Mouse (Mus musculus): ENCODE data around the gene Gm10721. TPM values are rescaled to one million over a fixed set of nuclear protein-coding genes. Genes with fewer than 3 reads are reported as not detected.
A peak's percentile ranks its signal among the peaks of the same experiment; 100 is the strongest.
"Not testable (repeated sequence)": the region's sequence is repeated elsewhere in the genome, so short reads cannot be mapped to it uniquely, and the experiment has no call there.

Gm10721 gene
- polyA plus RNA-seq, 1 experiment from 2014 or later, result not detected

DNA sequence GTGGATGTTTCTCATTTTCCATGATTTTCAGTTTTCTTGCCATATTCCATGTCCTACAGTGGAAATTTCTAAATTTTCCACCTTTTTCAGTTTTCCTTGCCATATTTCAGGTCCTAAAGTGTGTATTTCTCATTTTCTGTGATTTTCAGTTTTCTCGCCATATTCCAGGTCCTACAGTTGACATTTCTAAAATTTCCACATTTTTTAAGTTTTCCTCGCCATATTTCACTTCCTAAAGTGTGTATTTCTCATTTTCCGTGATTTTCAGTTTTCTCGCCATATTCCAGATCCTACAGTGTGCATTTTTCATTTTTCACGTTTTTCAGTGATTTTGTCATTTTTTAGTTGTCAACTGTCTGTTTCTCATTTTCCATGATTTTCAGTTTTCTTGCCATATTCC, 3.6 kb upstream of the Gm10721 start:
- not testable (repeated sequence) for H3K27me3 ChIP-seq (ENCODE audit: control insufficient read depth, insufficient read depth, low read length); H3K9ac ChIP-seq (ENCODE audit: low read depth, low read length); H3K9me3 ChIP-seq (replicated peaks; ENCODE audit: control insufficient read depth, low read length); H3K4me1 ChIP-seq (ENCODE audit: control insufficient read depth, insufficient read depth, low read length); H3K36me3 ChIP-seq (ENCODE audit: control insufficient read depth, insufficient read depth, low read length); H3K4me3 ChIP-seq (ENCODE audit: low read depth, low read length); H3K27ac ChIP-seq (ENCODE audit: low read depth, low read length); H3K4me2 ChIP-seq
- peak; percentile 55 for ATAC-seq (replicated peaks; ENCODE audit: insufficient number of reproducible peaks, low FRiP score, low TSS enrichment)
- WGBS (ENCODE audit: insufficient replicate concordance), result no CpG with 5 or more reads among the region's 5 CpGs

DNA sequence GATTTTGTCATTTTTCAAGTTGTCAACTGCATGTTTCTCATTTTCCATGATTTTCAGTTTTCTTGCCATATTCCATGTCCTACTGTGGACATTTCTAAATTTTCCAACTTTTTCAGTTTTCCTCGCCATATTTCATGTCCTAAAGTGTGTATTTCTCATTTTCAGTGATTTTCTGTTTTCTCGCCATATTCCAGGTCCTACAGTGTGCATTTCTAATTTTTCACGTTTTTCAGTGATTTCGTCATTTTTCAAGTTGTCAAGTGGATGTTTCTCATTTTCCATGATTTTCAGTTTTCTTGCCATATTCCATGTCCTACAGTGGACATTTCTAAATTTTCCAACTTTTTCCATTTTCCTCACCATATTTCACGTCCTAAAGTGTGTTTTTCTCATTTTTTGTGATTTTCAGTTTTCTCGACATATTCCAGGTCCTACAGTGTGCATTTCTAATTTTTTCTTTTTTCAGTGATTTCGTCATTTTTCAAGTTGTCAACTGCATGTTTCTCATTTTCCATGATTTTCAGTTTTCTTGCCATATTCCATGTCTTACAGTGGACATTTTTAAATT, 802 bp upstream of the Gm10721 start:
- not testable (repeated sequence) for H3K9me3 ChIP-seq (replicated peaks; ENCODE audit: control insufficient read depth, low read length); H3K27me3 ChIP-seq (ENCODE audit: control insufficient read depth, insufficient read depth, low read length); H3K27ac ChIP-seq (ENCODE audit: low read depth, low read length); H3K4me1 ChIP-seq (ENCODE audit: control insufficient read depth, insufficient read depth, low read length); H3K4me3 ChIP-seq (ENCODE audit: low read depth, low read length); H3K9ac ChIP-seq (ENCODE audit: low read depth, low read length); H3K4me2 ChIP-seq; H3K36me3 ChIP-seq (ENCODE audit: control insufficient read depth, insufficient read depth, low read length)
- WGBS (ENCODE audit: insufficient replicate concordance), result 86% methylated on average over 2 of the region's 7 CpGs
- 0 out of 2 replicates have a peak, but pooled peaks have one; percentile 8 for ATAC-seq (replicated peaks; ENCODE audit: insufficient number of reproducible peaks, low FRiP score, low TSS enrichment)

DNA sequence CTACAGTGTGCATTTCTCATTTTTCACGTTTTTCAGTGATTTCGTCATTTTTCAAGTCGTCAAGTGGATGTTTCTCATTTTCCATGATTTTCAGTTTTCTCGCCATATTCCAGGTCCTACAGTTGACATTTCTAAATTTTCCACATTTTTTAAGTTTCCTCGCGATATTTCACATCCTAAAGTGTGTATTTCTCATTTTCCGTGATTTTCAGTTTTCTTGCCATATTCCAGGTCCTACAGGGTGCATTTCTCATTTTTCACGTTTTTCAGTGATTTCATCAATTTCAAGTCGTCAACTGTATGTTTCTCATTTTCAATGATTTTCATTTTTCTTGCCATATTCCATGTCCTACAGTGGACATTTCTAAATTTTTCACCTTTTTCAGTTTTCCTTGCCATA, 2.4 kb downstream of the Gm10721 start, which contains the start of gene Gm10720:
Gene Gm10720, plus strand, starts transcription at position 301 of the 400 bp plus-strand sequence.
- WGBS (ENCODE audit: insufficient replicate concordance), result 55% methylated on average over 4 of the region's 9 CpGs
- H3K36me3 ChIP-seq (ENCODE audit: control insufficient read depth, insufficient read depth, low read length); H3K27ac ChIP-seq (ENCODE audit: low read depth, low read length); ATAC-seq (replicated peaks; ENCODE audit: insufficient number of reproducible peaks, low FRiP score, low TSS enrichment); H3K4me2 ChIP-seq; H3K27me3 ChIP-seq (ENCODE audit: control insufficient read depth, insufficient read depth, low read length); H3K4me1 ChIP-seq (ENCODE audit: control insufficient read depth, insufficient read depth, low read length); H3K9ac ChIP-seq (ENCODE audit: low read depth, low read length); H3K9me3 ChIP-seq (replicated peaks; ENCODE audit: control insufficient read depth, low read length); H3K4me3 ChIP-seq (ENCODE audit: low read depth, low read length): not testable (repeated sequence)

DNA sequence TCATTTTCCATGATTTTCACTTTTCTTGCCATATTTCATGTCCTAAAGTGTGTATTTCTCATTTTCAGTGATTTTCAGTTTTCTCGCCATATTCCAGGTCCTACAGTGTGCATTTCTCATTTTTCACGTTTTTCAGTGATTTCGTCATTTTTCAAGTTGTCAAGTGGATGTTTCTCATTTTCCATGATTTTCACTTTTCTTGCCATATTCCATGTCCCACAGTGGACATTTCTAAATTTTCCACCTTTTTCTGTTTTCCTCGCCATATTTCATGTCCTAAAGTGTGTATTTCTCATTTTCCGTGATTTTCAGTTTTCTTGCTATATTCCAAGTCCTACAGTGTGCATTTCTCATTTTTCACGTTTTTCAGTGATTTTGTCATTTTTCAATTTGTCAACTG, 3.0 kb downstream of the Gm10721 start:
- not testable (repeated sequence) for H3K36me3 ChIP-seq (ENCODE audit: control insufficient read depth, insufficient read depth, low read length); H3K9ac ChIP-seq (ENCODE audit: low read depth, low read length); H3K27ac ChIP-seq (ENCODE audit: low read depth, low read length); H3K27me3 ChIP-seq (ENCODE audit: control insufficient read depth, insufficient read depth, low read length); ATAC-seq (replicated peaks; ENCODE audit: insufficient number of reproducible peaks, low FRiP score, low TSS enrichment); H3K4me3 ChIP-seq (ENCODE audit: low read depth, low read length); H3K4me1 ChIP-seq (ENCODE audit: control insufficient read depth, insufficient read depth, low read length); H3K4me2 ChIP-seq; H3K9me3 ChIP-seq (replicated peaks; ENCODE audit: control insufficient read depth, low read length)
- 64% methylated on average over 4 of the region's 6 CpGs for WGBS (ENCODE audit: insufficient replicate concordance)

DNA sequence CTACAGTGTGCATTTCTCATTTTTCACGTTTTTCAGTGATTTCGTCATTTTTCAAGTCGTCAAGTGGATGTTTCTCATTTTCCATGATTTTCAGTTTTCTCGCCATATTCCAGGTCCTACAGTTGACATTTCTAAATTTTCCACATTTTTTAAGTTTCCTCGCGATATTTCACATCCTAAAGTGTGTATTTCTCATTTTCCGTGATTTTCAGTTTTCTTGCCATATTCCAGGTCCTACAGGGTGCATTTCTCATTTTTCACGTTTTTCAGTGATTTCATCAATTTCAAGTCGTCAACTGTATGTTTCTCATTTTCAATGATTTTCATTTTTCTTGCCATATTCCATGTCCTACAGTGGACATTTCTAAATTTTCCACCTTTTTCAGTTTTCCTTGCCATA, 4.2 kb downstream of the Gm10721 start, which contains the start of gene Gm10719:
Gene Gm10719, plus strand, starts transcription at position 301 of the 400 bp plus-strand sequence.
- H3K9me3 ChIP-seq (replicated peaks; ENCODE audit: control insufficient read depth, low read length); ATAC-seq (replicated peaks; ENCODE audit: insufficient number of reproducible peaks, low FRiP score, low TSS enrichment); H3K4me2 ChIP-seq; H3K27ac ChIP-seq (ENCODE audit: low read depth, low read length); H3K27me3 ChIP-seq (ENCODE audit: control insufficient read depth, insufficient read depth, low read length); H3K4me1 ChIP-seq (ENCODE audit: control insufficient read depth, insufficient read depth, low read length); H3K4me3 ChIP-seq (ENCODE audit: low read depth, low read length); H3K9ac ChIP-seq (ENCODE audit: low read depth, low read length); H3K36me3 ChIP-seq (ENCODE audit: control insufficient read depth, insufficient read depth, low read length): not testable (repeated sequence)
- WGBS (ENCODE audit: insufficient replicate concordance), result no CpG with 5 or more reads among the region's 9 CpGs

DNA sequence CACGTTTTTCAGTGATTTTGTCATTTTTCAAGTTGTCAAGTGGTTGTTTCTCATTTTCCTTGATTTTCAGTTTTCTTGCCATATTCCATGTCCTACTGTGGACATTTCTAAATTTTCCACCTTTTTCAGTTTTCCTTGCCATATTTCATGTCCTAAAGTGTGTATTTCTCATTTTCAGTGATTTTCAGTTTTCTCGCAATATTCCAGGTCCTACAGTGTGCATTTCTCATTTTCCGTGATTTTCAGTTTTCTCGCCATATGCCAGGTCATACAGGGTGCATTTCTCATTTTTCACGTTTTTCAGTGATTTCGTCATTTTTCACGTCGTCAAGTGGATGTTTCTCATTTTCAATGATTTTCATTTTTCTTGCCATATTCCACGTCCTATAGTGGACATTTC, 6.0 kb downstream of the Gm10721 start:
- H3K4me3 ChIP-seq (ENCODE audit: low read depth, low read length); H3K36me3 ChIP-seq (ENCODE audit: control insufficient read depth, insufficient read depth, low read length); H3K27me3 ChIP-seq (ENCODE audit: control insufficient read depth, insufficient read depth, low read length); H3K4me2 ChIP-seq; H3K27ac ChIP-seq (ENCODE audit: low read depth, low read length); H3K4me1 ChIP-seq (ENCODE audit: control insufficient read depth, insufficient read depth, low read length); ATAC-seq (replicated peaks; ENCODE audit: insufficient number of reproducible peaks, low FRiP score, low TSS enrichment); H3K9ac ChIP-seq (ENCODE audit: low read depth, low read length); H3K9me3 ChIP-seq (replicated peaks; ENCODE audit: control insufficient read depth, low read length): not testable (repeated sequence)
- WGBS (ENCODE audit: insufficient replicate concordance), result 65% methylated on average over 9 of the region's 9 CpGs

DNA sequence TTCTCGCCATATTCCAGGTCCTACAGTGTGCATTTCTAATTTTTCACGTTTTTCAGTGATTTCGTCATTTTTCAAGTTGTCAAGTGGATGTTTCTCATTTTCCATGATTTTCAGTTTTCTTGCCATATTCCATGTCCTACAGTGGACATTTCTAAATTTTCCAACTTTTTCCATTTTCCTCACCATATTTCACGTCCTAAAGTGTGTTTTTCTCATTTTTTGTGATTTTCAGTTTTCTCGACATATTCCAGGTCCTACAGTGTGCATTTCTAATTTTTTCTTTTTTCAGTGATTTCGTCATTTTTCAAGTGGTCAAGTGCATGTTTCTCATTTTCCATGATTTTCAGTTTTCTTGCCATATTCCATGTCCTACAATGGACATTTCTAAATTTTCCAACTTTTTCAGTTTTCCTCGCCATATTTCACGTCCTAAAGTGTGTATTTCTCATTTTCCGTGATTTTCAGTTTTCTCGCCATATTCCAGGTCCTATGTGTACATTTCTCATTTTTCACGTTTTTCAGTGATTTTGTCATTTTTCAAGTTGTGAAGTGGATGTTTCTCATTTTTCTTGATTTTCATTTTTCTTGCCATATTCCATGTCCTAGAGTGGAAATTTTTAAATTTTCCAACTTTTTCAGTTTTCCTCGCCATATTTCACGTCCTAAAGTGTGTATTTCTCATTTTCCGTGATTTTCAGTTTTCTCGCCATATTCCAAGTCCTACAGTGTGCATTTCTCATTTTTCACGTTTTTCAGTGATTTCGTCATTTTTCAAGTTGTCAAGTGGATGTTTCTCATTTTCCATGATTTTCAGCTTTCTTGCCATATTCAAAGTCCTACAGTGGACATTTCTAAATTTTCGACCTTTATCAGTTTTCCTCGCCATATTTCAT, 7.1 kb downstream of the Gm10721 start:
- H3K4me2 ChIP-seq; H3K9ac ChIP-seq (ENCODE audit: low read depth, low read length); H3K4me3 ChIP-seq (ENCODE audit: low read depth, low read length); H3K27ac ChIP-seq (ENCODE audit: low read depth, low read length); H3K27me3 ChIP-seq (ENCODE audit: control insufficient read depth, insufficient read depth, low read length); H3K9me3 ChIP-seq (replicated peaks; ENCODE audit: control insufficient read depth, low read length); H3K4me1 ChIP-seq (ENCODE audit: control insufficient read depth, insufficient read depth, low read length); H3K36me3 ChIP-seq (ENCODE audit: control insufficient read depth, insufficient read depth, low read length): not testable (repeated sequence)
- 70% methylated on average over 11 of the region's 19 CpGs for WGBS (ENCODE audit: insufficient replicate concordance)
- ATAC-seq (replicated peaks; ENCODE audit: insufficient number of reproducible peaks, low FRiP score, low TSS enrichment), result peak; percentile 70

DNA sequence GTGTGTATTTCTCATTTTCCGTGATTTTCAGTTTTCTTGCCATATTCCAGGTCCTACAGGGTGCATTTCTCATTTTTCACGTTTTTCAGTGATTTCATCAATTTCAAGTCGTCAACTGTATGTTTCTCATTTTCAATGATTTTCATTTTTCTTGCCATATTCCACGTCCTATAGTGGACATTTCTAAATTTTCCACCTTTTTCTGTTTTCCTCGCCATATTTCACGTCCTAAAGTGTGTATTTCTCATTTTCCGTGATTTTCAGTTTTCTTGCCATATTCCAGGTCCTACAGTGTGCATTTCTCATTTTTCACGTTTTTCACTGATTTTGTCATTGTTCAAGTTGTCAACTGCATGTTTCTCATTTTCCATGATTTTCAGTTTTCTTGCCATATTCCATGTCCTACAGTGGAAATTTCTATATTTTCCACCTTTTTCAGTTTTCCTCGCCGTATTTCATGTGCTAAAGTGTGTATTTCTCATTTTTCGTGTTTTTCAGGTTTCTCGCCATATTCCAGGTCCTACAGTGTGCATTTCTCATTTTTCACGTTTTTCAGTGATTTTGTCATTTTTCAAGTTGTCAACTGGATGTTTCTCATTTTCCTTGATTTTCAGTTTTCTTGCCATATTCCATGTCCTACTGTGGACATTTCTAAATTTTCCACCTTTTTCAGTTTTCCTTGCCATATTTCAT, 9.5 kb downstream of the Gm10721 start:
- not testable (repeated sequence) for H3K4me3 ChIP-seq (ENCODE audit: low read depth, low read length); H3K4me1 ChIP-seq (ENCODE audit: control insufficient read depth, insufficient read depth, low read length); H3K36me3 ChIP-seq (ENCODE audit: control insufficient read depth, insufficient read depth, low read length); H3K4me2 ChIP-seq; ATAC-seq (replicated peaks; ENCODE audit: insufficient number of reproducible peaks, low FRiP score, low TSS enrichment); H3K9ac ChIP-seq (ENCODE audit: low read depth, low read length); H3K27me3 ChIP-seq (ENCODE audit: control insufficient read depth, insufficient read depth, low read length); H3K27ac ChIP-seq (ENCODE audit: low read depth, low read length); H3K9me3 ChIP-seq (replicated peaks; ENCODE audit: control insufficient read depth, low read length)
- WGBS (ENCODE audit: insufficient replicate concordance), result 67% methylated on average over 9 of the region's 13 CpGs
